In genomic region chr17:45597787-45598186, GRCm38 (mm10) we compare ENCODE assay signal across 9 mouse cellular contexts. TPM values are rescaled to one million over a fixed set of nuclear protein-coding genes. Genes with fewer than 3 reads are reported as not detected.
DNase-seq lines count a peak whose midpoint lies in the region; ATAC-seq lines count a peak whose summit lies in the region.
"Had no signal": no experiment of that assay in that cellular context is flagged by ENCODE, and none has a peak within 500 bp of the region (broad histone marks: within the 10 kb centered on the region; RNA-seq: fewer than 3 reads in every experiment).

No protein-coding gene starts in this region.

- whole genome bisulfite sequencing in heart, embryonic 11.5 days (ENCODE audit: insufficient replicate concordance) = 42% methylated on average over 3 of the region's 3 CpGs

- H3K27ac ChIP-seq in heart, embryonic 11.5 days (ENCODE audit: low read depth, low read length) = no peak overlapping the region

- H3K4me2 ChIP-seq in heart, embryonic 11.5 days = no peak overlapping the region

- H3K4me1 ChIP-seq in heart, embryonic 11.5 days (ENCODE audit: control insufficient read depth, insufficient read depth, low read length) = peaks cover 65% of the 10 kb centered on the region

- H3K9me3 ChIP-seq in heart, embryonic 11.5 days (replicated peaks; ENCODE audit: control insufficient read depth, low read length) = no peaks in the 10 kb centered on the region

- no peak for ATAC-seq in heart, embryonic 11.5 days (replicated peaks; ENCODE audit: insufficient number of reproducible peaks, low FRiP score, low TSS enrichment)

- no peak overlapping the region for H3K4me3 ChIP-seq in heart, embryonic 11.5 days (ENCODE audit: low read depth, low read length)
- H3K4me3 ChIP-seq: heart, adult 2 months had no signal

- H3K9ac ChIP-seq in heart, embryonic 11.5 days (ENCODE audit: low read depth, low read length) = no peak overlapping the region

- DNase-seq in heart, adult 11 months = peak; percentile 96
- DNase-seq in 3134 (ENCODE audit: extremely low read depth, insufficient read length, low spot score) = peak; percentile 80
- peak; percentile 61 for DNase-seq in Muller cell, postnatal 12 days (ENCODE audit: inconsistent ontology term)
- peak; percentile 45 to 47 for DNase-seq in kidney, postnatal 36 days
- no peak for DNase-seq in urinary bladder, adult 2 months (ENCODE audit: low spot score)
- DNase-seq in layer of hippocampus, adult 9-11 months = no peak
- DNase-seq in T-cell, adult 2 months (ENCODE audit: low spot score) = no peak

- H3K27me3 ChIP-seq in heart, embryonic 11.5 days (ENCODE audit: control insufficient read depth, insufficient read depth, low read length) = peaks cover 10% of the 10 kb centered on the region

- no peaks in the 10 kb centered on the region for H3K36me3 ChIP-seq in heart, embryonic 11.5 days (ENCODE audit: control insufficient read depth, insufficient read depth, low read length)

RNA-seq across cellular contexts. Expression of gene Slc29a1, which starts 1.6 kb away (rescaled TPM):
- 52.7 and 61.2 TPM in 2 replicates for polyA plus RNA-seq in heart, embryonic 11.5 days (2014; fragmentation: Nextera tagmentation; extraction: Ambion mirVana)
- polyA plus RNA-seq in urinary bladder, adult 2 months (2012; rRNA removed) = 210 and 219 TPM in 2 replicates

RNA-seq across cellular contexts. Expression of gene Mymx, which starts 4.1 kb away (rescaled TPM):
- polyA plus RNA-seq in heart, embryonic 11.5 days (2014; fragmentation: Nextera tagmentation; extraction: Ambion mirVana) = 1.4 TPM in 1 of 2 replicates, not detected in the other
- 0.31 and 0.84 TPM in 2 replicates for polyA plus RNA-seq in urinary bladder, adult 2 months (2012; rRNA removed)
- polyA plus RNA-seq: heart, adult 2 months had no signal

RNA-seq across cellular contexts. Expression of gene Hsp90ab1, which starts 24.7 kb away (rescaled TPM):
- polyA plus RNA-seq in heart, embryonic 11.5 days (2014; fragmentation: Nextera tagmentation; extraction: Ambion mirVana) = 1,458 and 1,495 TPM in 2 replicates
- 635 and 857 TPM in 2 replicates for polyA plus RNA-seq in urinary bladder, adult 2 months (2012; rRNA removed)

RNA-seq across cellular contexts. Expression of gene Slc35b2, which starts 34.1 kb away (rescaled TPM):
- polyA plus RNA-seq in heart, embryonic 11.5 days (2014; fragmentation: Nextera tagmentation; extraction: Ambion mirVana) = 87.2 and 91.0 TPM in 2 replicates
- 62.3 and 69.4 TPM in 2 replicates for polyA plus RNA-seq in urinary bladder, adult 2 months (2012; rRNA removed)

RNA-seq across cellular contexts. Expression of gene Nfkbie, which starts 42.3 kb away (rescaled TPM):
- 2.4 TPM in 2 replicates for polyA plus RNA-seq in heart, embryonic 11.5 days (2014; fragmentation: Nextera tagmentation; extraction: Ambion mirVana)
- 5.7 and 6.1 TPM in 2 replicates for polyA plus RNA-seq in urinary bladder, adult 2 months (2012; rRNA removed)

Comparison
In these comparisons a context has a peak if more than half of its experiments do, and no peak if none do; other contexts are left out.
1. DNase-seq: peak in heart, adult 11 months (single experiment), 3134 (single experiment), Muller cell, postnatal 12 days (single experiment) and kidney, postnatal 36 days (2 of 2); none in urinary bladder, adult 2 months (single experiment), layer of hippocampus, adult 9-11 months (single experiment) and T-cell, adult 2 months (single experiment).